Mouse (Mus musculus): ENCODE data around the gene Fanca. TPM values are rescaled to one million over a fixed set of nuclear protein-coding genes. Genes with fewer than 3 reads are reported as not detected.

The Fanca gene
- total and polyA plus RNA-seq, 3 experiments: 3.9 to 6.2 (median 5.3) TPM

- no peak overlapping the region for H3K9ac ChIP-seq (ENCODE audit: low read depth, low read length)
- peaks cover 3% of the 10 kb centered on the region; the same call in 1 of the 2 replicates for H3K4me1 ChIP-seq (ENCODE audit: control insufficient read depth, insufficient read depth, low read length)
- no peaks in the 10 kb centered on the region for H3K36me3 ChIP-seq (ENCODE audit: control insufficient read depth, insufficient read depth, low read length)
- WGBS: 78% methylated on average over 2 of the region's 2 CpGs
- no peak for DNase-seq
- no peak overlapping the region for H3K4me3 ChIP-seq
- TF ChIP-seq EP300 (IDR thresholded peaks at IDR 0.05; ENCODE audit: insufficient read depth, low read depth, low read length): no peak
- TF ChIP-seq POLR2A (IDR thresholded peaks at IDR 0.05; ENCODE audit: insufficient read depth, low read depth, low read length): no peak
- no peak for TF ChIP-seq CTCF (IDR thresholded peaks at IDR 0.05)
- H3K27ac ChIP-seq: no peak overlapping the region; the same call in 1 of the 2 replicates
- intact Hi-C loops (cut with DNase I): no loop called here
- no peaks in the 10 kb centered on the region for H3K79me2 ChIP-seq (replicated peaks; ENCODE audit: control insufficient read depth, insufficient read depth, low read length)
- H3K27me3 ChIP-seq (ENCODE audit: control insufficient read depth, insufficient read depth, low read length): no peaks in the 10 kb centered on the region
These were observed 25.6 kb downstream of the Fanca start for GRCm38 (mm10) chr8:123292785-123293184.

GRCm38 (mm10) chr8:123292281-123292680 lies 26.1 kb downstream of the Fanca start:
- Histone ChIP-seq H3K27me3 (ENCODE audit: control insufficient read depth, insufficient read depth, low read length) (no peaks in the 10 kb centered on the region), H3K4me1 (ENCODE audit: control insufficient read depth, insufficient read depth, low read length) (peaks cover 3% of the 10 kb centered on the region; the same call in 1 of the 2 replicates), H3K36me3 (ENCODE audit: control insufficient read depth, insufficient read depth, low read length) (no peaks in the 10 kb centered on the region), H3K27ac (peak overlapping the region; percentile 23; the same call in 1 of the 2 replicates), H3K4me3 (no peak overlapping the region), H3K79me2 (replicated peaks; ENCODE audit: control insufficient read depth, insufficient read depth, low read length) (no peaks in the 10 kb centered on the region), H3K9ac (ENCODE audit: low read depth, low read length) (no peak overlapping the region)
- DNase-seq: no peak
- no peak for TF ChIP-seq EP300 (IDR thresholded peaks at IDR 0.05; ENCODE audit: insufficient read depth, low read depth, low read length)
- no peak for TF ChIP-seq CTCF (IDR thresholded peaks at IDR 0.05)
- TF ChIP-seq POLR2A (IDR thresholded peaks at IDR 0.05; ENCODE audit: insufficient read depth, low read depth, low read length): no peak
- intact Hi-C loops (cut with DNase I): no loop called here
- 71% methylated on average over 3 of the region's 3 CpGs for WGBS

- intact Hi-C loops (cut with DNase I): no loop called here
- peaks cover 3% of the 10 kb centered on the region; the same call in 1 of the 2 replicates for H3K4me1 ChIP-seq (ENCODE audit: control insufficient read depth, insufficient read depth, low read length)
- no peaks in the 10 kb centered on the region for H3K27me3 ChIP-seq (ENCODE audit: control insufficient read depth, insufficient read depth, low read length)
- 65% methylated on average over 8 of the region's 8 CpGs for WGBS
- H3K79me2 ChIP-seq (replicated peaks; ENCODE audit: control insufficient read depth, insufficient read depth, low read length): no peaks in the 10 kb centered on the region
- no peak overlapping the region for H3K4me3 ChIP-seq
- no peaks in the 10 kb centered on the region for H3K36me3 ChIP-seq (ENCODE audit: control insufficient read depth, insufficient read depth, low read length)
- H3K27ac ChIP-seq: peak overlapping the region; percentile 57
- H3K9ac ChIP-seq (ENCODE audit: low read depth, low read length): no peak overlapping the region
- TF ChIP-seq POLR2A (IDR thresholded peaks at IDR 0.05; ENCODE audit: insufficient read depth, low read depth, low read length): no peak
- TF ChIP-seq CTCF (IDR thresholded peaks at IDR 0.05): no peak
- TF ChIP-seq EP300 (IDR thresholded peaks at IDR 0.05; ENCODE audit: insufficient read depth, low read depth, low read length): peak; percentile 90
- peak; percentile 43 to 74 for DNase-seq
These were observed 26.7 kb downstream of the Fanca start for GRCm38 (mm10) chr8:123291716-123292115.

GRCm38 (mm10) chr8:123290679-123291078 lies 27.7 kb downstream of the Fanca start:
- Histone ChIP-seq H3K27me3 (ENCODE audit: control insufficient read depth, insufficient read depth, low read length) (no peaks in the 10 kb centered on the region), H3K4me1 (ENCODE audit: control insufficient read depth, insufficient read depth, low read length) (peaks cover 3% of the 10 kb centered on the region; the same call in 1 of the 2 replicates), H3K27ac (peak overlapping the region; percentile 57; the same call in 1 of the 2 replicates), H3K9ac (ENCODE audit: low read depth, low read length) (no peak overlapping the region), H3K36me3 (ENCODE audit: control insufficient read depth, insufficient read depth, low read length) (no peaks in the 10 kb centered on the region), H3K79me2 (replicated peaks; ENCODE audit: control insufficient read depth, insufficient read depth, low read length) (no peaks in the 10 kb centered on the region), H3K4me3 (no peak overlapping the region)
- no peak for TF ChIP-seq EP300 (IDR thresholded peaks at IDR 0.05; ENCODE audit: insufficient read depth, low read depth, low read length)
- no peak for TF ChIP-seq CTCF (IDR thresholded peaks at IDR 0.05)
- no peak for TF ChIP-seq POLR2A (IDR thresholded peaks at IDR 0.05; ENCODE audit: insufficient read depth, low read depth, low read length)
- peak; percentile 30 to 37 for DNase-seq
- intact Hi-C loops (cut with DNase I): no loop called here
- 62% methylated on average over 8 of the region's 8 CpGs for WGBS

GRCm38 (mm10) chr8:123290166-123290565 lies 28.2 kb downstream of the Fanca start:
- H3K27me3 ChIP-seq (ENCODE audit: control insufficient read depth, insufficient read depth, low read length): no peaks in the 10 kb centered on the region
- no peaks in the 10 kb centered on the region for H3K36me3 ChIP-seq (ENCODE audit: control insufficient read depth, insufficient read depth, low read length)
- TF ChIP-seq POLR2A (IDR thresholded peaks at IDR 0.05; ENCODE audit: insufficient read depth, low read depth, low read length) (no peak), EP300 (IDR thresholded peaks at IDR 0.05; ENCODE audit: insufficient read depth, low read depth, low read length) (no peak), CTCF (IDR thresholded peaks at IDR 0.05) (peak; percentile 53)
- H3K9ac ChIP-seq (ENCODE audit: low read depth, low read length): no peak overlapping the region
- H3K4me3 ChIP-seq: no peak overlapping the region
- H3K79me2 ChIP-seq (replicated peaks; ENCODE audit: control insufficient read depth, insufficient read depth, low read length): no peaks in the 10 kb centered on the region
- intact Hi-C loops (cut with DNase I): no loop called here
- no peak overlapping the region for H3K27ac ChIP-seq
- peaks cover 3% of the 10 kb centered on the region; the same call in 1 of the 2 replicates for H3K4me1 ChIP-seq (ENCODE audit: control insufficient read depth, insufficient read depth, low read length)
- peak in 1 of 2 experiments; percentile 36 for DNase-seq
- WGBS: 76% methylated on average over 4 of the region's 4 CpGs

- no peak for DNase-seq
- H3K36me3 ChIP-seq (ENCODE audit: control insufficient read depth, insufficient read depth, low read length): no peaks in the 10 kb centered on the region
- peaks cover 3% of the 10 kb centered on the region; the same call in 1 of the 2 replicates for H3K4me1 ChIP-seq (ENCODE audit: control insufficient read depth, insufficient read depth, low read length)
- no peak overlapping the region for H3K4me3 ChIP-seq
- WGBS: 91% methylated on average over 17 of the region's 17 CpGs
- intact Hi-C loops (cut with DNase I): no loop called here
- H3K27me3 ChIP-seq (ENCODE audit: control insufficient read depth, insufficient read depth, low read length): no peaks in the 10 kb centered on the region
- H3K27ac ChIP-seq: no peak overlapping the region
- TF ChIP-seq CTCF (IDR thresholded peaks at IDR 0.05): no peak
- TF ChIP-seq EP300 (IDR thresholded peaks at IDR 0.05; ENCODE audit: insufficient read depth, low read depth, low read length): no peak
- no peak for TF ChIP-seq POLR2A (IDR thresholded peaks at IDR 0.05; ENCODE audit: insufficient read depth, low read depth, low read length)
- H3K9ac ChIP-seq (ENCODE audit: low read depth, low read length): no peak overlapping the region
- H3K79me2 ChIP-seq (replicated peaks; ENCODE audit: control insufficient read depth, insufficient read depth, low read length): no peaks in the 10 kb centered on the region
These were observed 31.0 kb downstream of the Fanca start for GRCm38 (mm10) chr8:123287362-123287761.

All from heart, adult 2 months (tissue).